Mouse (Mus musculus) forebrain, embryonic 11.5 days (tissue): ENCODE data around the gene Tmod2. TPM values are rescaled to one million over a fixed set of nuclear protein-coding genes. Genes with fewer than 3 reads are reported as not detected.
"Not testable (repeated sequence)": the region's sequence is repeated elsewhere in the genome, so short reads cannot be mapped to it uniquely, and the experiment has no call there.

Source experiments
- ATAC-seq: fragments of 200-750 bp; cut with Nextera tagmentation; replicated peaks from 2 replicates; pipeline ENCODE4 v1.8.0; 2017; ENCODE audit warnings: moderate TSS enrichment; ENCODE audit not compliant: low FRiP score
- DNase-seq: peaks from one replicate; pipeline ENCODE4 v3.0.0-alpha.2; 2017; ENCODE audit warnings: low spot score
- H3K27ac ChIP-seq: fragments of 300-500 bp; sonication (generic); 2 replicates; pipeline ENCODE4 v1.5.1; 2014; ENCODE audit warnings: low read depth, low read length
- H3K27me3 ChIP-seq: fragments of 300-500 bp; sonication (generic); 2 replicates; pipeline ENCODE4 v1.6.1; 2014; ENCODE audit warnings: mild to moderate bottlenecking, low read length, mixed read lengths; ENCODE audit not compliant: control insufficient read depth, insufficient read depth
- H3K36me3 ChIP-seq: fragments of 300-500 bp; sonication (generic); 2 replicates; pipeline ENCODE4 v1.6.1; 2014; ENCODE audit warnings: mild to moderate bottlenecking, low read length, moderate library complexity, mixed read lengths; ENCODE audit not compliant: control insufficient read depth, insufficient read depth
- H3K4me1 ChIP-seq: fragments of 300-500 bp; sonication (generic); replicated peaks from 2 replicates; pipeline ENCODE4 v1.6.1; 2014; ENCODE audit warnings: low read length, mixed read lengths; ENCODE audit not compliant: control insufficient read depth, insufficient read depth
- H3K4me2 ChIP-seq: fragments of 300-500 bp; sonication (generic); 2 replicates; pipeline ENCODE4 v1.6.1; 2014; ENCODE audit warnings: low read depth, mild to moderate bottlenecking, low read length, moderate library complexity, mixed read lengths; ENCODE audit not compliant: severe bottlenecking
- H3K4me3 ChIP-seq: fragments of 300-500 bp; sonication (generic); 2 replicates; pipeline ENCODE4 v1.5.1; 2014; ENCODE audit warnings: low read depth, low read length
- H3K9ac ChIP-seq: fragments of 300-500 bp; sonication (generic); 2 replicates; pipeline ENCODE4 v1.6.1; 2014; ENCODE audit warnings: low read length
- H3K9me3 ChIP-seq: fragments of 300-500 bp; sonication (generic); 2 replicates; pipeline ENCODE4 v1.6.1; 2016; ENCODE audit warnings: low read length, mixed read lengths; ENCODE audit not compliant: control insufficient read depth
- WGBS: fragments of 180-500 bp; shearing (Covaris S2); extraction: QIAGEN DNeasy Blood & Tissue Kit; methylation state at CpG from one replicate; pipeline ENCODE4 v1.1.7; 2014; 5-methylcytosine and 5-hydroxymethylcytosine counted together
- polyA plus RNA-seq: library from polyadenylated mRNA; unstranded; fragments of >200 nt; fragmentation: Nextera tagmentation; extraction: Ambion mirVana; gene quantifications from 2 replicates; pipeline ENCODE4 v1.2.1, GENCODE M21; 2014

The Tmod2 gene
- polyA plus RNA-seq, 1 experiment from 2014 or later = 61.9 TPM

GRCm38 (mm10) chr9:75551342-75551741 is 59.8 kb downstream of the Tmod2 start:
- Histone ChIP-seq H3K4me2 (no peak overlapping the region), H3K4me1 (no peaks in the 10 kb centered on the region), H3K4me3 (no peak overlapping the region), H3K27ac (no peak overlapping the region), H3K36me3 (no peaks in the 10 kb centered on the region), H3K9ac (no peak overlapping the region), H3K9me3 (no peaks in the 10 kb centered on the region), H3K27me3 (no peaks in the 10 kb centered on the region)
- no peak for DNase-seq
- ATAC-seq = no peak
- 49% methylated on average over 5 of the region's 5 CpGs for WGBS

GRCm38 (mm10) chr9:75549010-75549409 is 62.1 kb downstream of the Tmod2 start:
- Histone ChIP-seq H3K9me3 (no peaks in the 10 kb centered on the region), H3K4me2 (no peak overlapping the region), H3K27me3 (no peaks in the 10 kb centered on the region), H3K4me3 (no peak overlapping the region), H3K9ac (no peak overlapping the region), H3K4me1 (no peaks in the 10 kb centered on the region), H3K36me3 (no peaks in the 10 kb centered on the region), H3K27ac (no peak overlapping the region)
- ATAC-seq (no peak), DNase-seq (no peak)
- WGBS = 87% methylated on average over 8 of the region's 8 CpGs

GRCm38 (mm10) chr9:75546885-75547553 is 64.1 kb downstream of the Tmod2 start:
- no peak for ATAC-seq
- Histone ChIP-seq H3K4me1 (no peaks in the 10 kb centered on the region), H3K36me3 (no peaks in the 10 kb centered on the region), H3K27me3 (no peaks in the 10 kb centered on the region), H3K9me3 (no peaks in the 10 kb centered on the region), H3K27ac (no peak overlapping the region), H3K4me2 (no peak overlapping the region), H3K9ac (no peak overlapping the region), H3K4me3 (no peak overlapping the region)
- 88% methylated on average over 12 of the region's 12 CpGs for WGBS
- DNase-seq = no peak

GRCm38 (mm10) chr9:75545514-75545913 is 65.6 kb downstream of the Tmod2 start:
- ATAC-seq (no peak), DNase-seq (no peak)
- Histone ChIP-seq H3K4me2 (no peak overlapping the region), H3K4me1 (peaks cover 5% of the 10 kb centered on the region; the same call in 1 of the 2 replicates), H3K36me3 (no peaks in the 10 kb centered on the region), H3K27me3 (no peaks in the 10 kb centered on the region), H3K4me3 (no peak overlapping the region), H3K9ac (no peak overlapping the region), H3K27ac (no peak overlapping the region), H3K9me3 (no peaks in the 10 kb centered on the region)
- 90% methylated on average over 8 of the region's 8 CpGs for WGBS

GRCm38 (mm10) chr9:75541497-75541896 is 69.6 kb downstream of the Tmod2 start:
- DNase-seq (no peak), ATAC-seq (no peak)
- H3K4me2 ChIP-seq = no peak overlapping the region
- no peaks in the 10 kb centered on the region for H3K27me3 ChIP-seq
- no peak overlapping the region for H3K27ac ChIP-seq
- no peak overlapping the region for H3K9ac ChIP-seq
- peaks cover 5% of the 10 kb centered on the region; the same call in 1 of the 2 replicates for H3K4me1 ChIP-seq
- no peaks in the 10 kb centered on the region for H3K36me3 ChIP-seq
- H3K4me3 ChIP-seq = no peak overlapping the region
- no peaks in the 10 kb centered on the region for H3K9me3 ChIP-seq
- WGBS = 29% methylated on average over 5 of the region's 5 CpGs

- no peaks in the 10 kb centered on the region for H3K36me3 ChIP-seq
- DNase-seq (no peak), ATAC-seq (no peak)
- no peaks in the 10 kb centered on the region for H3K27me3 ChIP-seq
- WGBS = 92% methylated on average over 1 of the region's 1 CpGs
- no peak overlapping the region for H3K27ac ChIP-seq
- peaks cover 2% of the 10 kb centered on the region; the same call in 1 of the 2 replicates for H3K4me1 ChIP-seq
- H3K4me3 ChIP-seq = no peak overlapping the region
- H3K4me2 ChIP-seq = no peak overlapping the region
- no peaks in the 10 kb centered on the region for H3K9me3 ChIP-seq
- H3K9ac ChIP-seq = no peak overlapping the region
Observed at GRCm38 (mm10) chr9:75536422-75536821, 74.7 kb downstream of the Tmod2 start.

- no peak overlapping the region for H3K4me3 ChIP-seq
- DNase-seq (no peak), ATAC-seq (no peak)
- H3K4me1 ChIP-seq = no peaks in the 10 kb centered on the region
- no peaks in the 10 kb centered on the region for H3K27me3 ChIP-seq
- H3K36me3 ChIP-seq = no peaks in the 10 kb centered on the region
- no peak overlapping the region for H3K27ac ChIP-seq
- H3K9ac ChIP-seq = no peak overlapping the region
- no peak overlapping the region for H3K4me2 ChIP-seq
- H3K9me3 ChIP-seq = no peaks in the 10 kb centered on the region
- 92% methylated on average over 8 of the region's 8 CpGs for WGBS
Observed at GRCm38 (mm10) chr9:75534431-75534962, 76.6 kb downstream of the Tmod2 start.

GRCm38 (mm10) chr9:75532989-75533388 is 78.1 kb downstream of the Tmod2 start:
- WGBS = 77% methylated on average over 8 of the region's 9 CpGs
- H3K27ac ChIP-seq, H3K27me3 ChIP-seq, DNase-seq, H3K4me3 ChIP-seq, H3K9me3 ChIP-seq, H3K36me3 ChIP-seq, H3K9ac ChIP-seq, H3K4me2 ChIP-seq, H3K4me1 ChIP-seq, ATAC-seq: not testable (repeated sequence)

- Histone ChIP-seq H3K9me3 (no peaks in the 10 kb centered on the region), H3K27ac (no peak overlapping the region), H3K9ac (no peak overlapping the region), H3K4me1 (no peaks in the 10 kb centered on the region), H3K4me2 (no peak overlapping the region), H3K27me3 (no peaks in the 10 kb centered on the region), H3K36me3 (no peaks in the 10 kb centered on the region), H3K4me3 (no peak overlapping the region)
- ATAC-seq (no peak), DNase-seq (no peak)
- WGBS = 94% methylated on average over 7 of the region's 7 CpGs
Observed at GRCm38 (mm10) chr9:75532461-75532860, 78.7 kb downstream of the Tmod2 start.
